Mouse (Mus musculus) layer of hippocampus, adult 9-11 months (tissue): Measurements from ENCODE around the gene Gsto1.

ENCODE experiments used
- DNase-seq: peaks from one replicate; pipeline ENCODE4 v3.0.0; 2022

Gsto1 gene

DNA sequence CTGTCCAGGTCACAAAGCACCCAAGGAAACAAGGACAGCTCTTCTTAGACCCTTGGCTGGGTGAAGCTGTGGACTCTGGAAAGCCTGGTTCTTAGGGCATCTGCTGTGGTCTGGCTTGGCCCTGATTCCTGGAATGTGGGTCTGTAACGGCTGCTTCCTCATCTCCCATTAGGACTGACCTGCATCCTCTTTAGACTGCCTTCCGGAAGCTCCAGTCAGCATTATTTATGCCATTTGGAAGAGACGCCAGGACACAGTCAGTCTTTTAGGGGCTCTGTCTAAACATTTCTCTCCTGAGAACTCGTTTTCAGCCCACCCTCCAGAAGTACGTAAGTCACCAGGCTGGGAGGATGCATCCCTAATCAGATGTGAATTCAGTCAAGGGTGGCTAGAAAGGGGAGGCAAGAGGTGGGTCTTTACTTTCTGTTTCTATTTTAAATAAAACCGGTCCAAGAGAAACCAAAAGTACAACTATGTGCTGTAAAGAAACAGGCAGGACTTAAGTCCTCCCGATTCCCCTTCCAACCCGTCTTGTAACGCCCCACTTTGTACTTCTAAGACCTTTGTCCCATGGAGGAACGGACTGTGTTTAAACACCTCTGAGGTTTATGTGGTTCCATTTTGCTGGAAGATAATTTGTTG lies 35.8 kb downstream of the Gsto1 start:
- no peak for DNase-seq

DNA sequence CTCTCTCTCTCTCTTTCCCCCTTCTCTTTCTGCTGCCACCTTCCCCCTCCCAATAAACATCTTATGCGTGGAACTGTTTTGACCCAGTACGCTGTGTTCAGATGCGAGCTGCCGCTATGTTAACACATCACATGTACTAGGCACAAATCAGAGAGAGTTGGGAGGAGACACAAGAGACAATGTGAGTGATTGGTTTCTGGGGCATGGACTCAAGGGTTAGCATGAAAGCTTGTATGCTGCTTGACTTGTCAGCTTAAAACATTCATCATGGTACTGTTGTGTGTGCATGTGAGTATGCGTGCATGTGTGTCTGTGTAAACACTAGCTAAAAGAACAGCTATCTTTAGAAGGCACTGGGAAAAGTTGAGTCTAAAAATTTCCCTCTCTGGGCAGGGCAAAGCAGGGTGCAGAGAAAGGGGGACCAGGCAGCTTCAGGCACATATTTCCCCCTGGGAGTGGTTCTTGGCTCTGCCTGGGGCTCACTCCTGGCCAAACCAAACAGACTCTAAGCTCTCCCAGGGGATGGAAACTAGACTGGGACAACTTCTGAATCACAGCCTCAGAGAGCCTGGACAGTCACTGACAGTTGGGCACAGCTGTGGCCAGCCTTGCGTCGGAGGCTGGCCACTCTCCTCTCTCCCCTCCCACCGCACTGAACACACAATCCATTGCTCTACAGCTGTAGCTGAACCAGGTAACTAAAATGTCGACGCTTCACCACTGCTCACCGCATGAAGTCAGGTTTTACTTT lies 37.0 kb downstream of the Gsto1 start:
- DNase-seq, result no peak

DNA sequence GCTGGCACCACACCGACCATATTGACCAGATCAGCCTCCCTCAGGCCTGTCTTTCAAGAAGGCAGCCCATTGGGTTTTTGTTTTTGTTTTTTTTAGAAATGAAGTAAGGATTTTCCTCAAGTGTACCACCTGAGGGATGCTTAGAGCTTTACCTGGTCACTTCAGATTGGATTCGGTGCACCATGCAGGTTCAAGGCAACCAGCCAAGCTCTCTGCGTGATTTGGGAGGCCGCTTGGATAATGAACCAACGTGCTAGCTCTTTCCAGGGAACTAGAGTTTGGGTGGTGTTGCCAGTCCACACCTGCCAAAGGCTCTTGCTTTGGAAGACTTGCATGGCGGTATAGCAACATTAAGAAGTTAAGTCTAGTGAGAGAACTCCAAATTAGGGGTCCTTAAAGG lies 38.3 kb downstream of the Gsto1 start:
- DNase-seq, result no peak

DNA sequence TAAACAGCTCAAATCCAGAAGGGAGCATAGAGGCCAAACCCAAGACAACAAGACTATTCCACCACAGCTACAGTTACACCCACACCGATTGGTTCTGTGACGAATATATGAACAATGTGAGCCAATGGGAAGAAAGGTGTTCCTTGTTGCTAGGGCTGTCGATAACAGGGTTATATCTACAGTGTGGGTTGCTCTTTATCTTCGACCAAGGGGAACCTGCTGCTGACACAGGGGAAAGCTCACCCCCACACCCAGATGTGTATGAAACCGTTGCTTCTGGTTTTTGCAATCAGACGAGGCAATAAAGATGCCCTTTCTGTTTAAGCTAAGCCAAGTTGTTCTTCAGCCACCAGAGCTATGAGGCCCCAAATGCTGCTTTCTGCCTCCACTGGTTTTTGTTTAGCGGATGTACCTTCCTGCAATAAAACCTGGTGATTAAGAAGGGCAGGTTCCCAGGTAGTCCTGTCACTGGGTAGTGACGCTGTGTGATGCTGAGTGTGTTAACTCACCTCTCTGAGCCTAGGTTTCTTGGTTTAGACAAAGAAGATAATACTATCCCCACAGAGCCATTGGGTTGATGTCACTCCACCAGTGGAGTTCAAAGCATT lies 43.8 kb downstream of the Gsto1 start:
- DNase-seq, result no peak

DNA sequence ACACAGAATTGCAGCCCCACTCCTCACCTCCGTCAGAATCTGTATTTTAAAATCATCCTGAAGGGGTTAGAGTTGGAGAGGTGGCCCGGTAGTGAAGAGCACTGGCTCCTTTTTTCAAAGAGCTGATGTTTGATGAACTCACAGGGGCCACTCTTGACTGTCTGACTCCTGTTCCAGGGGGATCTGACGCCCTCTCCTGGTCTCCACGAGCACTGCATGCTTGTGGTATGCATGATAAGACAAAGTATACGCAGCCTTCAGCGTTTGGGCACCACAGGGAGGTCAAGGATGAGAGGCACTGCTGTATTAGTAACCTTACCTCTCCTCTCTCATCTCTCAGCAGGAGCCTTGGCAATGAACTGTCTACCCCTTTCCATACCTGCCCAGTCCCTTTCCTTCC lies 45.2 kb downstream of the Gsto1 start:
- no peak for DNase-seq

DNA sequence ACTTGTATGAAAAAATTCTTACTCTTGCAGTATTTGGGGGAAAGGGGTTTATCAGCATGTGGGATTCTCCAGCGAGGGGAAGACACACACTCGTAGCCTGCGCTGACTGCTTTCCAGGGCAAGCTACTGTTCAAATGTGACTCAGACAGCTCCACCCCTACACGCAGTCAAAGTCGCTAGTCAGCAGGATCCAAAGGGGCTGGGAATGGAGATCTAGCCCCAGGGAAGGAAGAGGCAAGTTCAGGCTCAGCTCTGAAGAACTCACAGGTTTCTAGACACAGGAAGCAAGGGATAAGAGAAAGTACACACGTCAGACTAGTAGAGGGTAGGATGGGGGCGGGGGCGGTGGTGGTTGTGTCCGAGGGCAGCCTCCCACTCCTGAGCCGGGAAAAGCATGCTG lies 45.8 kb downstream of the Gsto1 start:
- no peak for DNase-seq

DNA sequence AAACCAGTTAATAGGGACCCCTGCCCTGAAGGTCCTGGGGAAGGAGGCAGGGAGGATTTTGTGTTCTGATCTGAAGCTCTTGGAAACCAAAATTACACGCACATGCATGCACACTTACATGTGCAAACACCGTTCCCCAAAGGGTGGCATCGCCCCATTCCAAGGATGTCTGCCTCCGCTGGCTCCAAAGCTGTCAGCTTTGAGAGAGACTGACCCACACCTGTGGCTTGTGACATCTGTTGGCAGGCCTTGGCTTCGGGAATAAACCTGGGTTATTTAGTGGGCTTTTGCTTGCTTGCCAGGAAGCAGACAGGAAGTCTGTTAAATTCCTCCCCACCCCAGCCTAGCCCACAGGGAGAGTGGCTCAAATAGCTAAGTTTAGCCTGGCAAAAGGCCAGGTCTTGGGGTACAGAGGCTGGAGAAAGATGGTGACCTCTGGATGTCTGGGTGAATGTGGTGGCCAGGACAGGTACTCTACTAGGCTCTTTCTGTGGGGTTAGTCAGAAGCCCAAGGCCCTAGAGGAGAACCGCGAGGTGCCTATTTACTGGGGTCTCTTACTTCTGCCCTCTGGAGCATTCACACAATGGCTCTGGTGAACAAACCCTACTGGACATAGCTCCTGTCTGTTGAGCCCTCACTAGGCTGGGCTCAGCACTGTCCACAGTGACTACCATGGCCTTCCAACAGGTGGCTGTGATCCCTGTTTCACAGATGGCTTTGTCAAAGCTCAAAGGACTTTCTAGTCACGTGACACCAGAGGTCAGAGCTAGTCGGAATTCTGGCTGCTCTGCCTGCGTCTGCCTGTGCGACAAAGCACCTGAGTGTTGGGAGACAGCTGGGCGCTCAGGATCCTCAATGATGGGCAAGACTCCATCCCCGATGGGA lies 47.8 kb downstream of the Gsto1 start:
- DNase-seq, result no peak

DNA sequence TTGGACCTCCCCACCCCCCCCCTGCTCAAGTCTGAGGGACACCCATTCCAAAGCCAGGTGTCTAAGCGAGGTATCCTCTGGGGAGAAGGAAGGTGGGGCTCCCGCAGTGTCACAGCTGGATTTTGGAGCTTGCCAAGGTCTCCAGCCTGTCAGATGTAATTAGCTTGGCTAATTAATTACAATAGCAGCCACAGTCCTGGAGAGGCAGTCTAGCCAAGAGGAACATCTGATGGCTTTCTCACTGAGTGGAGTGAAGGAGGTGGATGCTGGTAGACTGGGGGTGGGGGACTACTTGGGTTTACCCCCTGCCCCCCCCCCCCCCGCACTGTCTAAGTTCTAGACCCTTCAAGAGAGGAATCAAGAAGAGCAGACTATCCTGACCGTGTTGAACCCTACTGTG lies 48.9 kb downstream of the Gsto1 start:
- DNase-seq, result no peak

DNA sequence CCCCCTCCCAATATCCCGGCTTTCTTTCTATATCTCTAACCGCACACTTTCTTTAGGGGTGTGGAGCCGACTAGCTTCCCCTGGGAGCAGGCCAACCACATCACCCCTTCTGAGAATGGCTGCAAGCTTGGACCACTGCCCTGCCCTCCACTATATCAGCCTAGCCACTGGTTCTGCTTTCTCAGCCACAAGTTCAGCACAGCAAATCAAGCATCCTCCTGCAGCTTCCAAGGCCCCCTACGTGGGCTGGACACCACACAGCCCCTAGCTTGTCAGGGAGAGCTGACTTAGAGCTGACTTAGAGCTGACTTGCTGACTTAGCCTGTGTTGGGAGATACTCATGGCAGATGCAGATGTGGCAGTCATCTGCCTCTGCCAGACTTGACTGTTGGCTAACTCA lies 50.3 kb downstream of the Gsto1 start:
- DNase-seq, result no peak

DNA sequence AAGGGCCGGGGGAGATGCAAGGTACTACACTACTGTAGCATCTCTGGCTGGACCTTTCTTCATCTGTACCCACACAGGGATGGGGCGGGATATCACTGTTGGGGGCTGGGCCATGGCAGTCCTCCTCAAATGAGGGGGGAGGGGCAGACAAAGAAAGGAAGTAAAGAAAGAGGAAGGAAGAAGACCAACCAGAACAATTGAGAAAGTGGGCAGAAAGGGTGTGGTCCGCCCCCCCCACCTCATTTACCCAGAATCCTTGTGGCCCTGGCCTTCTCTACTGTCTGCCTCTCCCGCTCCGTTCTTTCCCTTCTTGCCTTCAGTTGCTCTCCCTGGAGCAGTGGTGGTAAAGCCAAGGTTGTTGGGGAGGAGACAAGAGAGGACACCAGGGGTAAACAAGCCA lies 50.8 kb downstream of the Gsto1 start:
- no peak for DNase-seq

DNA sequence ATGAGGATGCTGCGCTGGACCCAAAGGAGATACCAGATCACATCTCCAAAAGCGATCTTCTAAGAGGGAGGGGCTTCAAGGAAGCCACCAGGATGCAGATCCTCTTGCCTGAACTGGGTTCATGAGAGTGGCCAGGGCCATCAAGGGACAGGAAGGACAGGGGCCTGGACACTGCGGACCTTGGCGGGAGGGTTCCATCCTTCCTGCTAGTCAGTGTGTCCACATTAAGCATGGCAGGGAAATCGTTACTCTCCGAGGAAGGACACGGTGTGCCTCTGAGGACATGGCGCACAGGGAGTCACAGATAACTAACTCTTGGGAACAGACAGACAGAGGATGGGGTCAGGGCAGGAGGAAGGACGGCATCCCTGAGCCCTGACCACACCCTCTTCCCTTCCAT lies 52.8 kb downstream of the Gsto1 start:
- DNase-seq, result no peak

DNA sequence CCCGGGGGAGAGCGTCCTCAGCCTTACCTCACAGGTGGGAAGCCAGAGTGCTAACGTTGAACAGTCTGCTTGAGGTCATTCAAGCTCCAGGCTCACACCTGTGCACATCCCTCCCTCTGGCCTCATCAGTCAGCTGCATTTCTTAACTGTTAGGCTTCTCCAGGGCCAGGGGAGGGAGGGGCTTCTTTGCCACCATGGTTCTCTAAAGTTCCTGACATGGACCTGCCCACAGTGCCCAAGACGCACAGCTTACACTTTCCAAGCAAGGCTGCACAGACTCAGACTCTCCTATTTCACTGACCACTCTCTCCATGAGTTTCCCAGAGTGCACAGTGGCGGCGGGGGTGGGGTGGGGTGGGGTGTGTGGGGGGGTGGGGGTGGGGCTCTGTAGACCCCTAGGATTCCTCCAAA lies 54.2 kb downstream of the Gsto1 start:
- no peak for DNase-seq

DNA sequence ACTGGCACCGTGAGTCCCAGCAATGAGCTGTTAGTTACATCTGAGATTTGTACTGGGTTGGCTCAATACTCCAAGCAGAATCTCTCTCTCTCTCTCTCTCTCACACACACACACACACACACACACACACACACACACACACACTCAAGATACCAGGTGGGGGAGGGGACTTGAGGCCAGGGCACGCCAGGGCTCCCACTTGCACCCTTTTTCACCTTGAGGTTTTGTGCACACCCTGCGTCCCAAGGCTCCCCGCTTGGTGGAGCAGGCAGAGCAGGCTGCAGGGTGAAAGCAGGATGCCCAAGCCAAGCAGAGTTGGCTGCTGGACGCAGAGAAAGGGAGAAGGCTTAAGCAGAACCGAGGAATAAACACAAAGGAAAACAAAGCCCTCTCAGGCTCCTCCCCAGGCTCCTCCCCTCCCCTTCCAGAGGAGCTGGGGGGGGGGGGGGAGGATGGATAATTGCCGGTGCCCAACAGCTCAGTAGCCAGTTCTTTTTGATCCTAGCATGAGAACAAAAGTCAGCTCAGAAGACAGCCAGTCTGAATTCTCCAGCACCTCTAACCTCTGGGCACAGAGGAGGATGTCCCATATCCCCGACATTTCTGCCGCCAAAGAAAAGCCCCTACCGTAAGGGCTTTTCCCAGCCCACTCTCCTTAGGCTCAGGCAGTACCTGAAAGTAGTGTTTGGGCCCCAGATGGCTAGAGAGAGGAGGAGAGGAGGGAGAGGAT lies 54.8 kb downstream of the Gsto1 start:
- no peak for DNase-seq

DNA sequence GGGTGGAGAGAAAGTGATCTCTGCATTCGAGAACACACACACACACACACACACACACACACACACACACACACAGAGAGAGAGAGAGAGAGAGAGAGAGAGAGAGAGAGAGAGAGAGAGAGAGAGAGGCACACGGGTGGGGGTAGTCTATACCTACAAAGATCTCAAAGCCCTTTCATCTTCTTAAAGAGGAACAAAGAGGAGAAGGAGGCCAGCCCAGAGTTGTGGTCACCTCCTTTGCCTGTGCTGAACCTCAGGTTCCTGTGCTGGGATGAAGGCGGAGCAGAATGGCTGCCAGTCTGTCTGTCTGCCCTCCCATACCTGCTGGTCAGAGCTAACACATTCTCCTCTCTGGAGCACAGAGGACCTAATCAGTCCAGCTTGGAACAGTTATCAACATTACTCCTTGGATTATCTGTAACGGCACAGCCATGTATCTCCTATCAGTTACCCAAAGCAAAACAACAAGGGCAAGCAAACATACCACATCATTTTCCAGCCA lies 55.4 kb downstream of the Gsto1 start:
- DNase-seq, result no peak

DNA sequence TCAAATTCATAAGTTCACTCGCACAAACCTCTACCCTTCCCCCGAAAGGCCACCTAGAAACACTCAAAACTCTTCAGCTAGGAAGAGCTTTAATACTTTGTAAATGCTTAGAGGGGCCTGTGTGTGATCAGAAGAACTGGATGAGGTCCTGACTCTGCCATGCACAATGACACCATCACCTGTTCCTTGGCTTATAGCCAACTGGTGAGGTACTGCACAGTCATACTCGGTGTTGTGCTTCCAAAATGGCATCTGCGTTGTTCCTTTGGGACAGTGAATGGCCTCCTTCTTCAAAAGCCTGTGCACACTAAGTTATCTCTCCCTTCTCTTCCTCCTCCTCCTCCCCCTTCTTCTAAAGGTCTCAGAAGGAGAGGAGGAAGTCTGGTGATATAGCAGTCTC lies 56.0 kb downstream of the Gsto1 start:
- no peak for DNase-seq

DNA sequence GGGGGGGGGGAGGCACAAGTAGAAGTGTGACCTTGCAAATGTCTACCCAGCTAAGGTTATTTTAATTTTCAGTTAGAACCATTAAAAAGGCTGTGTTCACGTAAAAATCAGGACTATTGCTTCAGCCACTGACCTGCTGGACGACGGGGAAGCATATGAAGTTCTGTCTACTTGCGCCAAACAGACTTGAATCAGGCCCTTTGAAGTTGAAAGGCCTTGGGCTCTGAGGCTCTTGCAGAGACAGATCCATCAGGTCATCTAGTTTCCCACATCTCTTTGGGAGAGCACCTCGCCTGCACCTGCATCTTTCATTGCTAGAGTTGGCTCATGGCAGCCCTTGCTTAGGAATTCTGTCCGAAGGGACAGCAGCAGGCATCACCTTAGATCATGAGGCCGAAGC lies 58.6 kb downstream of the Gsto1 start:
- DNase-seq, result no peak

DNA sequence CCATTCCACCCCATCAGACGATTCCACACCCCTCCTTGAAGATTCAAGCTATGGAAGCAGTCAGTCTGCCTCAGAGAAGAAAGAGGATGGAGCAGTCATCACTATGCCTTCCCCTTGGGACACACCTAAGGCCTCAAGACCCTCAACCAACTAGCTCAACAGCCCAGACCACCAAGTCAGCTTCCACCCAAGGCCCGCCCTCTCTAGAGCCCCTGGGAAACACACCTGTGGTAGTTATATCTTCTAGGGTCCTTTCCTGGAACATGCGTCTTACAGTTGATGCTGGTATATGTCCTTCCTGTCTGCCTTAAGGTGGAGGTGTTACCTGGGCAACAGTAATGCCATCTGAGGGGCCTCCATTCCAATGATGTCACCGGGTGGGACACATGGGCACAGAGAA lies 59.4 kb downstream of the Gsto1 start:
- no peak for DNase-seq
